Mouse (Mus musculus): ENCODE data around the gene H3f3a.

Gene H3f3a

DNA sequence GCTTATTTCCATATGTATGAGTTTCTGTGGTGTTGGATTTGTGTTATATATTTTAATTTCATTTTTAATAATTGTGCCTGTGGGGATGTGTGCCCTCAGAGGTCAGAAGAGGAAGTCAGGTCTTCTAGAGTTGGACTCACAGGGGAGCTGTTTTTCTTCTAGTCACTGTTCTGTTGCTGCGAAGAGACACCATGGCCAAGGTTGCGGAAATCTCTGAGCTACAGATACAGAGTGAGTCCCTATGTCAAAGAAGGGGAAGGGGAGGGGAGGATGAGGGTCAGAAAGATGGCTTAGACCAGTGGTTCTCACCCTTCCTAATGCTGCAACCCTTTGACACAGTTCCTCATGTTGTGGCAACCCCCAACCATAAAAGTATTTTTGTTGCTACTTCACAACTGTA lies 57.0 kb downstream of the H3f3a start:
- DNase-seq = no peak

DNA sequence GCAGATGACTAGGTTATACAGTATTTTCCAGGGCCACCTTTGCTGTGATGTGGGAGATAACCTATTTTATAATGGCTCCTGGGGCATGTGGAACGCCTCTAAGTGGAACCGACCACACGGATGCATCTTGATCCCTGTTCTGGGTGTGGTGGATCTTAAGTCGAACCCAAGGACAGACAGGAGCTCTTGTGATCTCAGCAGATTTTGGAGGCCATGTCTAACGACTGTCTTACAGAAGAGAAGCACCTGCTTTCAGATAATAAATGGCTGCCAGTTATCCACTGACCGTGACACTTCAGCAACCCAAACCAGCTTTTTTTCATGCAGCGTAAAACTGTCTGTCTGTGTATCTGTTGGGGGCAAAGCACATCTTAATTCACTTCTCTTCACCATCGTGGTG lies 59.4 kb downstream of the H3f3a start:
- DNase-seq = no peak

- no peak for DNase-seq
These were observed 61.6 kb downstream of the H3f3a start for GRCm38 (mm10) chr1:180752115-180752514.

Data from kidney, adult 11 months (tissue).